Mouse (Mus musculus) ES-Bruce4 (cell line): Measurements from ENCODE around the gene Dlg1. TPM values are rescaled to one million over a fixed set of nuclear protein-coding genes. Genes with fewer than 3 reads are reported as not detected.

Experiments
- H3K27ac ChIP-seq: 2 replicates; pipeline ENCODE4 v1.5.1; 2012; ENCODE audit warnings: low read length, inconsistent platforms; ENCODE audit not compliant: insufficient read depth
- H3K27me3 ChIP-seq: 2 replicates; pipeline ENCODE4 v1.6.1; 2012; ENCODE audit warnings: mild to moderate bottlenecking, low read length, inconsistent platforms; ENCODE audit not compliant: control insufficient read depth, poor library complexity, insufficient read depth, severe bottlenecking
- H3K36me3 ChIP-seq: 2 replicates; pipeline ENCODE4 v1.6.1; 2012; ENCODE audit warnings: inconsistent platforms, mild to moderate bottlenecking, low read length, moderate library complexity; ENCODE audit not compliant: control insufficient read depth, poor library complexity, insufficient read depth, severe bottlenecking
- H3K4me1 ChIP-seq: one replicate; pipeline ENCODE4 v1.8.1; 2011; ENCODE audit warnings: low read length; ENCODE audit not compliant: control insufficient read depth, insufficient read depth
- H3K4me3 ChIP-seq: 2 replicates; pipeline ENCODE4 v1.5.1; 2011; ENCODE audit warnings: low read depth, mild to moderate bottlenecking, low read length
- H3K9ac ChIP-seq: 2 replicates; pipeline ENCODE4 v1.6.1; 2012; ENCODE audit warnings: low read depth, mild to moderate bottlenecking, inconsistent platforms; ENCODE audit not compliant: poor library complexity, severe bottlenecking
- H3K9me3 ChIP-seq: replicated peaks from 2 replicates; pipeline ENCODE4 v1.6.1; 2012; ENCODE audit warnings: mild to moderate bottlenecking, low read length, inconsistent platforms; ENCODE audit not compliant: control insufficient read depth, poor library complexity, insufficient read depth, severe bottlenecking
- CTCF ChIP-seq: IDR thresholded peaks from one replicate; pipeline ENCODE4 v1.8.1; 2011; ENCODE audit warnings: low read depth, low read length
- EP300 ChIP-seq: IDR thresholded peaks from 2 replicates; pipeline ENCODE4 v1.6.1; 2011; ENCODE audit warnings: low read depth, low read length; ENCODE audit not compliant: insufficient read depth
- POLR2A ChIP-seq: IDR thresholded peaks from one replicate; pipeline ENCODE4 v1.8.1; 2011; ENCODE audit warnings: low read length; ENCODE audit not compliant: insufficient read depth
- polyA plus RNA-seq: library from polyadenylated mRNA; stranded (reverse); fragments of >200 nt; gene quantifications from 2 replicates; pipeline ENCODE4 v1.2.4, GENCODE M21; 2011; ENCODE audit warnings: low read depth; ENCODE audit not compliant: missing spikeins, insufficient read depth, insufficient read length

Dlg1 gene
- polyA plus RNA-seq, 1 experiment, result 154 TPM

DNA sequence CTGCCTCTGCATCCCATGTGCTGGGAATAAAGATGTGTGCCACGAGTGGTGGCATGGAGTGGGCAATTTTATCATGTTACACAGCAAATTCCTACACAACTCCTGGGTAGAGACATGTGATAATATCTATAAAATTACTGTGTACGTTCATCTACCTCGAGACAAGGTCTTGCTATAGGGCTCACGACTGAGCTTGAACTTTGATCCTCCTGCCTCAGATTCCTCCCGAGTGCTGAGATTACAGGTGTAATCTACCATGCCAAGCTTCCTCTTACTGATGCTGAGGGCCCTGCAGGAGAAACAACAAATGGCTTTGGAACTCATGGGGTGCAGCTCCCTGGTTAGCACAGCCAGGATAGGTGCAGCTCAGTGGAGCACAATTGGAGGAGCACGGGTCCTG lies 261.1 kb downstream of the Dlg1 start:
- Histone ChIP-seq H3K4me3 (no peak overlapping the region), H3K9ac (no peak overlapping the region), H3K4me1 (no peaks in the 10 kb centered on the region), H3K27me3 (no peaks in the 10 kb centered on the region), H3K27ac (no peak overlapping the region), H3K36me3 (no peaks in the 10 kb centered on the region), H3K9me3 (no peaks in the 10 kb centered on the region)
- TF ChIP-seq POLR2A, result no peak
- no peak for TF ChIP-seq EP300
- no peak for TF ChIP-seq CTCF

Other genes with a start within 250 kb of the Dlg1 start
- gene Bdh1, start 241.2 kb upstream of the Dlg1 start, polyA plus RNA-seq, result 14.4 and 15.7 TPM in 2 replicates
- not detected in 2 replicates for gene Meltf, start 215.4 kb downstream of the Dlg1 start, polyA plus RNA-seq